ENCODE assay signal across 7 mouse cellular contexts in genomic region chrX:23823398-23824023, GRCm38 (mm10). TPM values are rescaled to one million over a fixed set of nuclear protein-coding genes. Genes with fewer than 3 reads are reported as not detected.
DNase-seq lines count a peak whose midpoint lies in the region; ATAC-seq lines count a peak whose summit lies in the region.

No protein-coding gene starts in this region.

- DNase-seq in 3T3-L1 (ENCODE audit: low read depth, low spot score), result peak; percentile 74
- peak; percentile 76 for DNase-seq in NIH3T3 (ENCODE audit: low read depth)
- DNase-seq in liver, embryonic 13.5 days, result no peak
- DNase-seq in embryo, embryonic 10 days (ENCODE audit: low spot score), result no peak

- no peak overlapping the region for H3K9ac ChIP-seq in heart, embryonic 14.5 days (ENCODE audit: low read length)
- H3K9ac ChIP-seq in liver, embryonic 13.5 days, result no peak overlapping the region
- no peak overlapping the region for H3K9ac ChIP-seq in forebrain, embryonic 12.5 days

- H3K36me3 ChIP-seq in heart, embryonic 14.5 days (ENCODE audit: control insufficient read depth, insufficient read depth, low read length), result no peaks in the 10 kb centered on the region
- no peaks in the 10 kb centered on the region for H3K36me3 ChIP-seq in liver, embryonic 13.5 days
- no peaks in the 10 kb centered on the region for H3K36me3 ChIP-seq in forebrain, embryonic 12.5 days (replicated peaks)

- no peak for ATAC-seq in heart, embryonic 14.5 days (ENCODE audit: insufficient number of reproducible peaks, insufficient read depth, low FRiP score, low read depth)
- no peak for ATAC-seq in liver, embryonic 13.5 days (ENCODE audit: low read depth)
- ATAC-seq in monocyte, adult 5-6 weeks (replicated peaks; ENCODE audit: insufficient number of reproducible peaks, low FRiP score, low TSS enrichment, poor library complexity, severe bottlenecking), result no peak
- no peak for ATAC-seq in forebrain, embryonic 12.5 days (ENCODE audit: low FRiP score)

- 54% methylated on average over 19 of the region's 19 CpGs for WGBS in heart, embryonic 14.5 days
- WGBS in liver, embryonic 13.5 days (ENCODE audit: insufficient replicate concordance), result 45% methylated on average over 19 of the region's 19 CpGs
- WGBS in forebrain, embryonic 12.5 days, result 76% methylated on average over 19 of the region's 19 CpGs

- peak overlapping the region; percentile 48 for H3K4me2 ChIP-seq in heart, embryonic 14.5 days (ENCODE audit: low read length)
- H3K4me2 ChIP-seq in liver, embryonic 13.5 days, result peak overlapping the region; percentile 24
- H3K4me2 ChIP-seq in forebrain, embryonic 12.5 days, result no peak overlapping the region

- H3K27ac ChIP-seq in heart, embryonic 14.5 days (replicated peaks in 1 of 2; ENCODE audit: control insufficient read depth in 1 of 2, insufficient read depth in 1 of 2, low read depth in 2 of 2, low read length in 2 of 2), result no peak overlapping the region
- H3K27ac ChIP-seq in liver, embryonic 13.5 days, result no peak overlapping the region
- no peak overlapping the region for H3K27ac ChIP-seq in forebrain, embryonic 12.5 days

- no peaks in the 10 kb centered on the region for H3K27me3 ChIP-seq in heart, embryonic 14.5 days (ENCODE audit: control insufficient read depth, insufficient read depth, low read length)
- no peaks in the 10 kb centered on the region for H3K27me3 ChIP-seq in liver, embryonic 13.5 days
- no peaks in the 10 kb centered on the region for H3K27me3 ChIP-seq in forebrain, embryonic 12.5 days

- H3K4me3 ChIP-seq in heart, embryonic 14.5 days (ENCODE audit: control insufficient read depth in 1 of 2, insufficient read depth in 1 of 2, low read depth in 1 of 2, low read length in 2 of 2), result peak overlapping the region; percentile 7 to 27; a peak in 3 of 4 replicates
- H3K4me3 ChIP-seq in liver, embryonic 13.5 days (replicated peaks), result no peak overlapping the region
- H3K4me3 ChIP-seq in forebrain, embryonic 12.5 days (replicated peaks), result no peak overlapping the region

- no peaks in the 10 kb centered on the region for H3K9me3 ChIP-seq in heart, embryonic 14.5 days (ENCODE audit: control insufficient read depth, low read length)
- H3K9me3 ChIP-seq in liver, embryonic 13.5 days (replicated peaks), result no peaks in the 10 kb centered on the region
- no peaks in the 10 kb centered on the region for H3K9me3 ChIP-seq in forebrain, embryonic 12.5 days

- H3K4me1 ChIP-seq in heart, embryonic 14.5 days (ENCODE audit: control insufficient read depth in 2 of 2, insufficient read depth in 2 of 2, low read length in 2 of 2), result no peaks in the 10 kb centered on the region
- no peaks in the 10 kb centered on the region for H3K4me1 ChIP-seq in liver, embryonic 13.5 days (replicated peaks)
- H3K4me1 ChIP-seq in forebrain, embryonic 12.5 days, result no peaks in the 10 kb centered on the region

RNA-seq across cellular contexts. Expression of gene Gm4907, which starts 58.8 kb away (rescaled TPM):
- not detected in 2 replicates for polyA plus RNA-seq in heart, embryonic 14.5 days (2014; fragmentation: Nextera tagmentation; extraction: Ambion mirVana)
- polyA plus RNA-seq in liver, embryonic 13.5 days (2015; fragmentation: Nextera tagmentation; extraction: Ambion mirVana), result not detected in 2 replicates
- not detected in 3 replicates for total RNA-seq in monocyte, adult 5-6 weeks (2017)
- polyA plus RNA-seq in forebrain, embryonic 12.5 days (2016; fragmentation: Nextera tagmentation; extraction: Ambion mirVana), result not detected in 2 replicates

Comparison
In these comparisons a context has a peak if more than half of its experiments do, and no peak if none do; other contexts are left out.
1. DNase-seq: peak in 3T3-L1 (single experiment) and NIH3T3 (single experiment); none in liver, embryonic 13.5 days (single experiment) and embryo, embryonic 10 days (single experiment).
2. H3K4me3 ChIP-seq: peak in heart, embryonic 14.5 days (2 of 2); none in liver, embryonic 13.5 days (single experiment) and forebrain, embryonic 12.5 days (single experiment).